Mouse (Mus musculus) hindbrain, embryonic 13.5 days (tissue): ENCODE data around the gene Pcsk2. TPM values are rescaled to one million over a fixed set of nuclear protein-coding genes. Genes with fewer than 3 reads are reported as not detected.

Source experiments
- ATAC-seq: fragments of 200-750 bp; cut with Nextera tagmentation; 2 replicates; pipeline ENCODE4 v1.8.0; 2017; ENCODE audit warnings: moderate TSS enrichment; ENCODE audit not compliant: low FRiP score
- H3K27ac ChIP-seq: fragments of 300-500 bp; sonication (generic); 2 replicates; pipeline ENCODE4 v1.5.1; 2015; ENCODE audit warnings: inconsistent platforms, mild to moderate bottlenecking, moderate library complexity
- H3K27me3 ChIP-seq: fragments of 300-500 bp; sonication (generic); 2 replicates; pipeline ENCODE4 v1.6.1; 2015; ENCODE audit warnings: mild to moderate bottlenecking, inconsistent platforms
- H3K36me3 ChIP-seq: fragments of 300-500 bp; sonication (generic); 2 replicates; pipeline ENCODE4 v1.6.1; 2015; ENCODE audit warnings: mild to moderate bottlenecking, inconsistent platforms
- H3K4me1 ChIP-seq: fragments of 300-500 bp; sonication (generic); replicated peaks from 2 replicates; pipeline ENCODE4 v1.6.1; 2015; ENCODE audit warnings: inconsistent platforms
- H3K4me2 ChIP-seq: fragments of 300-500 bp; sonication (generic); 2 replicates; pipeline ENCODE4 v1.6.1; 2015; ENCODE audit warnings: inconsistent platforms, mild to moderate bottlenecking, moderate library complexity
- H3K4me3 ChIP-seq: fragments of 300-500 bp; sonication (generic); 2 replicates; pipeline ENCODE4 v1.5.1; 2015; ENCODE audit warnings: mild to moderate bottlenecking, inconsistent platforms
- H3K9ac ChIP-seq: fragments of 300-500 bp; sonication (generic); 2 replicates; pipeline ENCODE4 v1.6.1; 2015; ENCODE audit warnings: mild to moderate bottlenecking, inconsistent platforms
- H3K9me3 ChIP-seq: fragments of 300-500 bp; sonication (generic); 2 replicates; pipeline ENCODE4 v1.6.1; 2016; ENCODE audit warnings: inconsistent platforms
- WGBS: fragments of 180-500 bp; shearing (Covaris S2); methylation state at CpG from one replicate; pipeline ENCODE4 v1.1.7; 2015; 5-methylcytosine and 5-hydroxymethylcytosine counted together
- polyA plus RNA-seq: library from polyadenylated mRNA; unstranded; fragments of >200 nt; fragmentation: Nextera tagmentation; extraction: Ambion mirVana; gene quantifications from 2 replicates; pipeline ENCODE4 v1.2.1, GENCODE M21; 2015

The Pcsk2 gene
- polyA plus RNA-seq, 1 experiment from 2014 or later: 16.9 TPM

DNA sequence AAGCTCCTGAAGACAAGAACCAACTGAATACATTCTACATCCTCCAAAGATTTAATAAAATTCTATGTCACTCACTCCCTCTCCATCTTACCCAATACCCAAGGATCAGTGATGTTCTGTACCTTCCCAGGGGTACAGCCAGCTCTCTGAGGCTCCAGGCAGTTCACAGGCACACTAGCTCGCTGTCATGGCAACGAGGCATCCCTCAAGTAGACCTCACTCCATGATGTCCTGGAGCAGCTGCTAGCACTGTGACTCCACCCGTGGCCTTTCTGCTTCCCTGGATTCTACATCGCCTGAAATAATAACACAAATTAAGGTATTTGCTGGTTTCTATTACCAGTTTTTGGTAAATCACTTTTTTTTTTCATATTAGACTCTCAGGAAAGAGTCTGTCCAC lies 111.0 kb downstream of the Pcsk2 start:
- Histone ChIP-seq H3K9me3 (no peaks in the 10 kb centered on the region), H3K4me3 (no peak overlapping the region), H3K36me3 (no peaks in the 10 kb centered on the region), H3K27me3 (no peaks in the 10 kb centered on the region), H3K27ac (no peak overlapping the region), H3K9ac (no peak overlapping the region), H3K4me2 (no peak overlapping the region), H3K4me1 (peaks cover 9% of the 10 kb centered on the region; the same call in 1 of the 2 replicates)
- ATAC-seq: no peak
- 43% methylated on average over 4 of the region's 4 CpGs for WGBS

DNA sequence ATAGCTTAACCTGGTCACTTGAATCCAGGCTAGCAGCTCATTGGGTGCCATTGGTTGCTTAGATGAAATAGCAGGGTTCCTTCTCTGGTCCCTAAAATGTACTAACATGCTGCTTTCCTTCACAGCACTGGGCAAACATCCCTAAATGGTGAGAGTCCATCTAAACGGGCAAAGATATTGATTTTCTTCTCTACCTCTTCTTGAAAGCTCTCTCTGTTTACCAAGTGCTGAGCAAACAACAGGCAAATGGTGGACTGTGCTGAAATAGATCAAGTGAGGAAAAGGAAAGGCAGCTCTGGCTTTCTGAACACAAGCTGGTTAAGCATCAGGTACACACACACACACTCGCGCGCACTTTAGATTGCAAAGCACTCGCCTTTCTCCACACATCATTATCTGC lies 120.8 kb downstream of the Pcsk2 start:
- WGBS: 80% methylated on average over 5 of the region's 5 CpGs
- Histone ChIP-seq H3K9me3 (no peaks in the 10 kb centered on the region), H3K27me3 (no peaks in the 10 kb centered on the region), H3K4me3 (no peak overlapping the region), H3K9ac (no peak overlapping the region), H3K4me1 (no peaks in the 10 kb centered on the region), H3K36me3 (no peaks in the 10 kb centered on the region), H3K27ac (no peak overlapping the region), H3K4me2 (no peak overlapping the region)
- no peak for ATAC-seq

DNA sequence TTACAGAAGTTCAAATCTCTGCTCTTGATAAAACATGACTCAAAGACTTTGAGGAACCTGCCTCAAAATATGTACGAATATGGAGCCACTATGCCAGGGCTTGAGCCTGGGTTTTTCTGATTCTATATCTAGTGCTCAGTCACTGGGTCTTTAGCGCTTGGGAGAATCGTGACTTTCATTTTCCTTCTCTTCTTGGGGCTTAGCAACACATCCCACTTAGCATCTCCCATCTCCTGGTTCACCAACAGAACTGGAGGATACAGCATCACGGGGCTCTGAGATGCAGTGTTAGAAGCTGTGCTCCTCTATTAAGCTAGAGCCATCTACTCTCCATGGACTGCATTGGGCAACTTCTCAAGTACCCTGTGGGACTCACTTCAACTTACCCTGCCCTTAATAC lies 131.9 kb downstream of the Pcsk2 start:
- Histone ChIP-seq H3K9me3 (no peaks in the 10 kb centered on the region), H3K27ac (no peak overlapping the region), H3K4me1 (peaks cover 2% of the 10 kb centered on the region; the same call in 1 of the 2 replicates), H3K9ac (no peak overlapping the region), H3K4me3 (no peak overlapping the region), H3K27me3 (no peaks in the 10 kb centered on the region), H3K4me2 (no peak overlapping the region), H3K36me3 (no peaks in the 10 kb centered on the region)
- no peak for ATAC-seq
- WGBS: 93% methylated on average over 4 of the region's 4 CpGs

DNA sequence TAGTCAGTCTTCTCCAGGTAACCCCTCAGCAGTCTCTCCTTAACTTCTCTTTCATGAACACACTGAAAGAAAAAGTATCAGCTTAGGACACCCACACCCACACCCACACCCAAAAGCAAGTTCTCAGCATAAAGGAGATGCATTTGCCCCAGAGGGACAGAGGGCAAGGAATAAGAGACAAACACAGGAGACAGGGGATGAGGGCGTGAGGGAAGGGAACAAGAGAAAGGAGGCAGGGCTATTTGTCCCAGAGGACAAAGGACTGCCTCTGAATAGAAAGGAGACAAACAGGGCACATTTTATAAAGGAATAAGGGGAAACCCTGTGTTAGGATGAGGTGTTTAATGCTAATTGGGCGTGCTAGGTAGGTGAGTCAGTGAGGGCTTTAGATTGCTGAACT lies 133.6 kb downstream of the Pcsk2 start:
- Histone ChIP-seq H3K4me3 (no peak overlapping the region), H3K4me1 (peaks cover 2% of the 10 kb centered on the region; the same call in 1 of the 2 replicates), H3K9ac (no peak overlapping the region), H3K27ac (no peak overlapping the region), H3K9me3 (no peaks in the 10 kb centered on the region), H3K36me3 (no peaks in the 10 kb centered on the region), H3K27me3 (no peaks in the 10 kb centered on the region), H3K4me2 (no peak overlapping the region)
- WGBS: 41% methylated on average over 2 of the region's 2 CpGs
- no peak for ATAC-seq

DNA sequence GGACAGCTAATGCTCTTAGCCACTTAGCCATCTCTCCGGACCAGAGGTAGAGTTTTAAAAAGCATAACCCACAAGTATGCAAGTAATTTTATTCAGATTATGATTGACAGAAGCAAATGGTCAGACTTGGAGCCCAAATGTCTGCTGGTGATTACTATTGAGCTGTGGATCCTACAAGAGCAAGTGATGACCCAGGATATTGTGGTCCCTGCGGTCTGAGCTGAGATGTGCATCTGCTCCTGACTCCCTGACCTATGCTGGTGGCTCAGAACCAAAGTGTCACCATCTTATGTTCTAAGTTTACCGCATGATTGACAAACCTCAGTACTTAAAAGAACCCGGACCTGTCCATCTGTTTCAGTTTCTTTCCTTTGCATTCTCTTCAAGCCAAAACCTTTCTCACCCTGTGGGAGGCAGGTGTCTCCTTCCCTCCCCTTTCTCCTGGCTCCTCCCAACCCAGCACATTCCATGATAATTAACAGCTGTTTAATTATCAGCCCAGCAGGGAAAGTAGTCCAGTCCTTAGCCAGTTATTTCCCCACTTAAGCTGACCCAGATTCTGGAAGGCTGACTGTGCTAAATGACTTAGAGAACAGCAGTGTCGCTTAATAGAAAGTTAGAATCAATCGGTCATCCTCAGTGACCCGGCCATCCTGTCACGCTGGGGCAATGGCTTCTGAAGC lies 136.1 kb downstream of the Pcsk2 start:
- H3K4me1 ChIP-seq: peaks cover 2% of the 10 kb centered on the region; the same call in 1 of the 2 replicates
- H3K36me3 ChIP-seq: no peaks in the 10 kb centered on the region
- no peak overlapping the region for H3K4me3 ChIP-seq
- no peak overlapping the region for H3K4me2 ChIP-seq
- H3K27me3 ChIP-seq: no peaks in the 10 kb centered on the region
- H3K9ac ChIP-seq: no peak overlapping the region
- 0 out of 2 replicates have a peak, but pooled peaks have one; percentile 44 for ATAC-seq
- no peak overlapping the region for H3K27ac ChIP-seq
- H3K9me3 ChIP-seq: no peaks in the 10 kb centered on the region
- 72% methylated on average over 8 of the region's 8 CpGs for WGBS

DNA sequence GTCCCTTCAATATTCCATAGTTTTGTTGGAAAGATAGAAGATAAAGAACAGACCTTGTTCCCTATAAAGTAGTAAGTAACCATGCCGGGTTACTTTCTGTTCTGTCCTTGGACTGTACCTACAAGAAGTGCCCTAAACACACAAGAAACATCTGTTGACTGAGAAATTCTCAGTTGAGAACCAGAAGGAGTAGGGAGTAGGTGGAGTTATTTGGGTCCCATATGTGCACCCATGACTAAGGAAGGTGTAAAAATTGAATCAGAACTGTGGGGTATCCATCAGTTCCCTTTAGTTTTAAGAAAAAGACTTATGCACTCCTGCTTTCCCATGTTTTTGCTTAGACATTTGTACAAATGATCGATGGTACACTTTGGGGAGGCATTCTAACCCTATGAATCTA lies 137.6 kb downstream of the Pcsk2 start:
- no peak overlapping the region for H3K4me3 ChIP-seq
- WGBS: 97% methylated on average over 2 of the region's 2 CpGs
- H3K36me3 ChIP-seq: no peaks in the 10 kb centered on the region
- no peaks in the 10 kb centered on the region for H3K9me3 ChIP-seq
- H3K4me2 ChIP-seq: no peak overlapping the region
- no peak overlapping the region for H3K9ac ChIP-seq
- H3K27ac ChIP-seq: no peak overlapping the region
- peaks cover 2% of the 10 kb centered on the region; the same call in 1 of the 2 replicates for H3K4me1 ChIP-seq
- ATAC-seq: no peak
- H3K27me3 ChIP-seq: no peaks in the 10 kb centered on the region

DNA sequence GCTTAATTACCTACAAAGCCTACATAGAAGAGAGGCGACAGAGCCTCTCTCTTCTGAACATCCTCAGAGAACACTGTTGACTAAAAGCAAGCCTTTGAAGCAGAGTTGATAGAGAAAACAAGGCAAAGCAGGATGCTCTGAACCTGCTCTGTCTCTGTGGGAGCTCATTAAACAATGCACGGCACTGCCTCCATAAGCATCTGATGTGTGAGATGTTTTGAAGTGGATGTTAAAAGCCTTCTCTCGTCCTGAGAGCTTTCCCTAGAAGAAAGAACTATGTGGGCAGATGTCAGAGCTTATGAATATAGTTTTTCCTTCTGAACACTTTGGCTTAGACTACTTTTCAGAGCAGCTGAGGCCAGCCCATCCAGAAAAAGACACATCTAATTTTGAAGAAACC lies 145.3 kb downstream of the Pcsk2 start:
- no peak for ATAC-seq
- 52% methylated on average over 3 of the region's 3 CpGs for WGBS

DNA sequence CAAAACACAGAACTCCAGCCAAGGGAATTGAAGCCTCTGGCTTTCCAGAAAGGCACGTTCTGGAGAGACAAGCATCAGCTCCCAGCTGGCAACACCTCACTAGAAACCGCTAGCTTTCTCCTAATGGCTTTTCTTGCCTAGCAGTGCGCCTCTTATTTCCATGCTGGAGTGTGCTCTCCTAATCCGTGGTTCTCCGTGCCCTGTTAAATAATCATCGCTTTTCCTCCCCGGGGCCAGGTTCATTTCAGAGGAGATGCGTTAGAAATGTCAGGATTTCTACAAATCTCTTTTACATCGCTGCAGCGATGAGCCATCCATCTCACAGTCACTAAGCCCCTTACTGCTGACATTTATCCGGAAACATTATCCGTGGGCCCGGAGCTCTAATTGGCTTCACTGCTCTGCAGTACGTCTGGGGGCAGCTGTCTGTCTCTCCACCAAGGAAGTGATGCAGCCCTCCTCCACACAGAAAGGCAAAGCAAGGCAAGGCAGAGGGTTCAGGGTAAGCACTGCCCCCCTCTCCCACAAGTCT lies 150.1 kb downstream of the Pcsk2 start:
- Histone ChIP-seq H3K4me1 (peaks cover 4% of the 10 kb centered on the region; the same call in 1 of the 2 replicates), H3K36me3 (peaks cover 21% of the 10 kb centered on the region), H3K4me3 (no peak overlapping the region), H3K27ac (peak overlapping the region; percentile 78), H3K9ac (no peak overlapping the region), H3K27me3 (no peaks in the 10 kb centered on the region), H3K4me2 (0 out of 2 replicates have a peak overlapping the region, but pooled peaks have one; percentile 13), H3K9me3 (peaks cover 15% of the 10 kb centered on the region; the same call in 1 of the 2 replicates)
- ATAC-seq: peak; percentile 59
- WGBS: 53% methylated on average over 14 of the region's 14 CpGs

More for the DNA sequence above, 145.3 kb downstream of the Pcsk2 start:
- Histone ChIP-seq H3K4me1 (peaks cover 1% of the 10 kb centered on the region; the same call in 1 of the 2 replicates), H3K36me3 (peaks cover 23% of the 10 kb centered on the region), H3K4me3 (no peak overlapping the region), H3K27me3 (no peaks in the 10 kb centered on the region), H3K27ac (no peak overlapping the region), H3K9ac (no peak overlapping the region), H3K4me2 (no peak overlapping the region), H3K9me3 (peaks cover 15% of the 10 kb centered on the region; the same call in 1 of the 2 replicates)

DNA sequence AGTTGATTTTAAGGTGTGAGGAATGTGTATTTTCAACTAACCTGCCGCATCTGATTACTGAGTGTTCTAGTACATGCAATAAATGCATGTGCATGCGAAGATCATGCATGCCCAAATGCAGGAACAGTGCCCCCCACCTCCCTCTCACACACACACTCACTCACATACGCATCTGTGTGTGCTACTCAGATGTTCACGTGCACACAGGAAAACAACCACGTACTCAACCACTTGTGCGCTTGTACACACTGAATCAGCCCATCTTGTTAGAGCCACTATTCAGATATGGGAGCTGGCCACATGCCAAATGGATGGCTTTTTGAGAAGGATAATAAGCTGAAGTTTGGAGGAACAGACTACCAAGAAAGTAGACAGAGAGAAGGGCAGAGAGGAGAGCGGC lies 150.7 kb downstream of the Pcsk2 start:
- Histone ChIP-seq H3K27ac (peak overlapping the region; percentile 78), H3K9ac (no peak overlapping the region), H3K4me2 (no peak overlapping the region), H3K4me1 (peaks cover 4% of the 10 kb centered on the region; the same call in 1 of the 2 replicates), H3K4me3 (no peak overlapping the region), H3K9me3 (peaks cover 15% of the 10 kb centered on the region; the same call in 1 of the 2 replicates), H3K27me3 (no peaks in the 10 kb centered on the region), H3K36me3 (peaks cover 21% of the 10 kb centered on the region)
- 87% methylated on average over 7 of the region's 7 CpGs for WGBS
- ATAC-seq: 0 out of 2 replicates have a peak, but pooled peaks have one; percentile 26

DNA sequence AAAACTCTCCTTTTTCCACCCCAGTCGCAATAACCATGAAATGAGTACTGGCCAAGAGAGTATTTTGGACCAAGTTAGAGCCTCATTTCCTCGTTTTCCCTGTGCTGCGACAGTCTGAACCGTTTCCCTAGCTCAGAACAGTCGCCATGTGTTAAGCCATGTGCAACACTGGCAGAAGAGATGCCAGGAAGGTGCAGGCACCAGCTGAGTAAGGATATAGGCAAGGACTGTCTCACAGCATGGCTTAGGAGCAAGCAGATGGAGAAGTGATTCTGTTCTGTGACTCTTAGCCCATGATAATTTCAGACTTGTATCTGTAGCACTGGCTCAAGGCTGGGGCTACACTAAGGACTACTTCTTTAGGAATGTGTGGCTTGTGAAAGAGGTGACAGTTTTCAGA lies 155.2 kb downstream of the Pcsk2 start:
- Histone ChIP-seq H3K36me3 (no peaks in the 10 kb centered on the region), H3K27ac (no peak overlapping the region), H3K4me1 (peaks cover 7% of the 10 kb centered on the region), H3K9ac (no peak overlapping the region), H3K9me3 (no peaks in the 10 kb centered on the region), H3K4me2 (no peak overlapping the region), H3K4me3 (no peak overlapping the region), H3K27me3 (no peaks in the 10 kb centered on the region)
- no peak for ATAC-seq
- WGBS: 85% methylated on average over 5 of the region's 5 CpGs

DNA sequence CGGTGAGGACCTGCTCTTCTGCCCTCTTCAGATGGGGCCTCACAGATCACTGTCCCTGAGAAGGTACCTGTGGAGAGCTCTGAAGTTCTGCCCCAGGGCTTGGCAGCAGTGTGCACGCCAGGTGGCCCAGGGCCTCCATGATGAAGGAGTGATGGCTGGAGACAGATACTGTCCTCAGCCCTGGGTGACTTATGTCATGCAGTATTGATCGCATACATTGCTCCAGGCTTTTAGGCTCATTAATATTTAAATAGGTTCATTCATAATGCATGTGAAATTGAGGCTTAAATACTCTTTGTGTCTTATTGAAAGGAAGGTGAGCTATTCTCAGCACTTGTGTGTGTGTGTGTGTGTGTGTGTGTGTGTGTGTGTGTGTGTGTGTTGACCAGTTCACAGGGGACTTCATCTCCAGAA lies 157.0 kb downstream of the Pcsk2 start:
- no peaks in the 10 kb centered on the region for H3K27me3 ChIP-seq
- ATAC-seq: peak; percentile 77
- WGBS: 37% methylated on average over 3 of the region's 3 CpGs

DNA sequence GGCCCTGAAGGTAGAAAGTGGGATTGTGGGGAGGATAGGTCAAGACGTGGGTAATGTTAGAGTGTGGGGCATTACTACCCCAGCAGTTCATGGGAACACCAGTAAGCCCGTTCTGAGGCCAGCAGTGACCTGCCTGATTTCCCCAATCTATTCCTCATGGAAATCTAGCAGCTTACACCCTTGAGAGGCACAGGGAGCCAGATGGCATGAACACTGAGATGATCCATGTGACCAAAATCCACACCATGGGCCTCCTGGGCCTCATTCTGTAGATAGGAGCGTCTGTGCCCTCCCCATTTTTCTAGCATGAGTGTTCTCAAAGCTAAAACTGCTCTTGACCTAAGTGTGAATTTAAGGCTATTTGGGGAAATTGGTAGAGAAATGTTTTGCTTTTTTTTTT lies 162.2 kb downstream of the Pcsk2 start:
- no peaks in the 10 kb centered on the region for H3K27me3 ChIP-seq
- peaks cover 2% of the 10 kb centered on the region; the same call in 1 of the 2 replicates for H3K4me1 ChIP-seq
- H3K4me2 ChIP-seq: no peak overlapping the region
- no peaks in the 10 kb centered on the region for H3K36me3 ChIP-seq
- no peak overlapping the region for H3K27ac ChIP-seq
- 72% methylated on average over 3 of the region's 3 CpGs for WGBS
- H3K9ac ChIP-seq: no peak overlapping the region
- no peak for ATAC-seq
- no peaks in the 10 kb centered on the region for H3K9me3 ChIP-seq
- no peak overlapping the region for H3K4me3 ChIP-seq

More for the DNA sequence above, 157.0 kb downstream of the Pcsk2 start:
- Histone ChIP-seq H3K36me3 (no peaks in the 10 kb centered on the region), H3K9me3 (no peaks in the 10 kb centered on the region), H3K4me2 (no peak overlapping the region), H3K27ac (no peak overlapping the region), H3K4me3 (no peak overlapping the region), H3K9ac (no peak overlapping the region), H3K4me1 (peaks cover 3% of the 10 kb centered on the region; the same call in 1 of the 2 replicates)

DNA sequence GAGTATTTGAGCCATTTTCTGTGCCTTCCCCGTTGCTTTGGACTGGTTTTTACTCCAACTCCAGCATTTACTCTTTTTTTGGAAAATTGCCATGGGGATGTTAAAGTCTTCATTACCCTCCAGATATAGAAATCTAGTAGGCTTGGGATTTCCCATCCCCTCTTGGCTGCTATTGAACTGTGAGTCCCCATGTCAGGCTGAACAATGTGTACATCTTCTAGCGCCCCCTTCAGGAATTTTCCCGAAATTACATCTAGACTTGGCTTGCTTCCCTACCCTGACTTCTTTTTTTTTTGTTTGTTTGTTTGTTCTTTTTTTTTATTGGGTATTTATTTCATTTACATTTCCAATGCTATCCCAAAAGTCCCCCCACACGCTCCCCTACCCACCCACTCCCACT lies 163.3 kb downstream of the Pcsk2 start:
- H3K4me1 ChIP-seq: peaks cover 8% of the 10 kb centered on the region; the same call in 1 of the 2 replicates
- no peak overlapping the region for H3K27ac ChIP-seq
- H3K9me3 ChIP-seq: no peaks in the 10 kb centered on the region
- no peak for ATAC-seq
- no peaks in the 10 kb centered on the region for H3K36me3 ChIP-seq
- no peaks in the 10 kb centered on the region for H3K27me3 ChIP-seq
- H3K9ac ChIP-seq: no peak overlapping the region
- 28% methylated on average over 4 of the region's 4 CpGs for WGBS
- no peak overlapping the region for H3K4me2 ChIP-seq
- no peak overlapping the region for H3K4me3 ChIP-seq
